Mouse (Mus musculus) forebrain, embryonic 12.5 days (tissue): ENCODE results near the gene Fmo4. TPM values are rescaled to one million over a fixed set of nuclear protein-coding genes. Genes with fewer than 3 reads are reported as not detected.
"Not testable (repeated sequence)": the region's sequence is repeated elsewhere in the genome, so short reads cannot be mapped to it uniquely, and the experiment has no call there.

ENCODE experiments used
- ATAC-seq: fragments of 200-750 bp; cut with Nextera tagmentation; 2 replicates; pipeline ENCODE4 v1.8.0; 2017; ENCODE audit warnings: moderate TSS enrichment; ENCODE audit not compliant: low FRiP score
- H3K27ac ChIP-seq: fragments of 300-500 bp; sonication (generic); 2 replicates; pipeline ENCODE4 v1.5.1; 2016; ENCODE audit warnings: mild to moderate bottlenecking
- H3K27me3 ChIP-seq: fragments of 300-500 bp; sonication (generic); 2 replicates; pipeline ENCODE4 v1.6.1; 2016; ENCODE audit warnings: mild to moderate bottlenecking
- H3K36me3 ChIP-seq: fragments of 300-500 bp; sonication (generic); replicated peaks from 2 replicates; pipeline ENCODE4 v1.6.1; 2016; ENCODE audit warnings: mild to moderate bottlenecking
- H3K4me1 ChIP-seq: fragments of 300-500 bp; sonication (generic); 2 replicates; pipeline ENCODE4 v1.6.1; 2016
- H3K4me2 ChIP-seq: fragments of 300-500 bp; sonication (generic); 2 replicates; pipeline ENCODE4 v1.6.1; 2016; ENCODE audit warnings: mild to moderate bottlenecking, moderate library complexity
- H3K4me3 ChIP-seq: fragments of 300-500 bp; sonication (generic); replicated peaks from 2 replicates; pipeline ENCODE4 v1.5.1; 2016; ENCODE audit warnings: mild to moderate bottlenecking
- H3K9ac ChIP-seq: fragments of 300-500 bp; sonication (generic); 2 replicates; pipeline ENCODE4 v1.6.1; 2016; ENCODE audit warnings: mild to moderate bottlenecking
- H3K9me3 ChIP-seq: fragments of 300-500 bp; sonication (generic); 2 replicates; pipeline ENCODE4 v1.6.1; 2016
- WGBS: fragments of 180-500 bp; shearing (Covaris S2); methylation state at CpG from one replicate; pipeline ENCODE4 v1.1.7; 2016; 5-methylcytosine and 5-hydroxymethylcytosine counted together
- polyA plus RNA-seq: library from polyadenylated mRNA; unstranded; fragments of >200 nt; fragmentation: Nextera tagmentation; extraction: Ambion mirVana; gene quantifications from 2 replicates; pipeline ENCODE4 v1.2.1, GENCODE M21; 2016

Fmo4 gene
- polyA plus RNA-seq, 1 experiment from 2014 or later: 0.23 TPM

- Histone ChIP-seq H3K27ac (no peak overlapping the region), H3K36me3 (no peaks in the 10 kb centered on the region)
- no peak for ATAC-seq
Observed at GRCm38 (mm10) chr1:162783669-162784248, 30.0 kb downstream of the Fmo4 start.

DNA sequence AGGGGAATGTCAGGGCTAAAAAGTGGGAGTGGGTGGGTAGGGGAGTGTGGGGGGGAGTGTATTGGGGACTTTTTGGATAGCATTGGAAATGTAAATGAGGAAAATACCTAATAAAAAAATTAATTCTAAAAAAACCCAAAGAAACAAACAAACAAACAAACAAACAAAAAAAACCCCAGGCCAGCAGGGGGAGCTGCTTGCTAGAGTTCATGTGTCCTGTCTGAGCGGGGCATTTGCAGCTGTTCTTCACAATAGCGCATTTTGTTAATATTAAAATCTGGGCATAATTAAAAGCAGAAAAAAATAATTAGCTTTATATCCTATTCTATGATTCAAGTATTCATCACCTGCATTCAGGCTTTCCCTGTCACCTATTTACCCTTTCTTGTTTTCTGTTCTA is 32.7 kb downstream of the Fmo4 start:
- not testable (repeated sequence) for H3K27ac ChIP-seq, ATAC-seq, H3K9me3 ChIP-seq, H3K4me2 ChIP-seq, H3K36me3 ChIP-seq, H3K4me1 ChIP-seq, H3K27me3 ChIP-seq, H3K4me3 ChIP-seq, H3K9ac ChIP-seq
- 88% methylated on average over 2 of the region's 2 CpGs for WGBS

More at GRCm38 (mm10) chr1:162783669-162784248, 30.0 kb downstream of the Fmo4 start:
- no peaks in the 10 kb centered on the region for H3K9me3 ChIP-seq
- H3K4me1 ChIP-seq: no peaks in the 10 kb centered on the region
- H3K4me2 ChIP-seq: no peak overlapping the region
- H3K4me3 ChIP-seq: no peak overlapping the region
- 83% methylated on average over 7 of the region's 7 CpGs for WGBS
- H3K27me3 ChIP-seq: no peaks in the 10 kb centered on the region
- H3K9ac ChIP-seq: no peak overlapping the region

DNA sequence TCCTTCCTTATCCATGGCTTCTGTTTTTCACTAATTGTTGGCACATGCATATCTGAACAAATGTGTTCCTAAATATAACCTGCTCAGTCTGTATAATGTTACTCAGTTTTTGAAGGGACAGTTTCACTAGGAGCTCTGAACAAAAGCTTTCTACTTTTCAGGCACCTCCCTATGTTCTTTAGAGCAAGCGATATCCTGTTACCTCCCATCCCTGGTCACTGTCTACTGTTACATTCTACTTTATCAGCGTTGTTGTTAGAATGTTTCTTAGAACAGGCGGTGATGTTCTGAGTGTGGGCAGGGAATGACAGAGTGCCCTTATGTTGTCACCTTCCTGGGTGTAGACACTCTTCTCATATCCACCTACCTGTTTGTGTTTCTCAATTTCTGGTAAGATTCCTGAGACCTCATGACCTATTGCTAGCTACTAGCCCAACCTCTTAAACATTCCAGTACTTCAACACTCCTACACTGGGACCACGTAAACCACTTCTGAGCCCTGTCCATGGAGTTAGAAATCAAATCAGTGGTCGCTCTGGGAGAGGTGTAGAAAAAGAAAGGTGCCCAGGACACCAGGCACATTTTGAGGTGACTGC is 35.7 kb downstream of the Fmo4 start:
- no peak for ATAC-seq
- WGBS: 91% methylated on average over 5 of the region's 5 CpGs

DNA sequence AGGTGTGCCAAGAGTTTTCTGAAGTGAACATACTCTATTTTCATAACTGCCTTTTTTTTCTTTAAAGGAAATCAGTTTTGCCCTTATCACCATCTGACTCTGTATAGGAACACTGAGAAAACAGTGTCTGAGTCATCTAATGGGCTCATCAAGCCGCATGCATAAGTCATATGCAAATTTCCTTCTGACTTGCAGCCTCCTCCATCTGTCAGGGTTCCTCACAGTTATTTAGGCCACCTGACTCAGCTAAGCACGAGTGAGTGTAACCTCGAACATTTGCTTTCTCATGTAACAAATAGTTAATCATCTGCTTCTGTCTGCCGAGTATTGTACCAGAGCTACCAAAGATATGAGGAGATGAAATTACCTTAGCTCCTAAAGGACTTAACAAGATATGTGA is 40.1 kb downstream of the Fmo4 start:
- ATAC-seq: no peak
- 75% methylated on average over 4 of the region's 4 CpGs for WGBS

More for the DNA sequence above, 35.7 kb downstream of the Fmo4 start:
- Histone ChIP-seq H3K9me3 (no peaks in the 10 kb centered on the region), H3K27ac (no peak overlapping the region), H3K4me3 (no peak overlapping the region), H3K36me3 (no peaks in the 10 kb centered on the region), H3K4me2 (no peak overlapping the region), H3K4me1 (no peaks in the 10 kb centered on the region), H3K27me3 (no peaks in the 10 kb centered on the region), H3K9ac (no peak overlapping the region)

DNA sequence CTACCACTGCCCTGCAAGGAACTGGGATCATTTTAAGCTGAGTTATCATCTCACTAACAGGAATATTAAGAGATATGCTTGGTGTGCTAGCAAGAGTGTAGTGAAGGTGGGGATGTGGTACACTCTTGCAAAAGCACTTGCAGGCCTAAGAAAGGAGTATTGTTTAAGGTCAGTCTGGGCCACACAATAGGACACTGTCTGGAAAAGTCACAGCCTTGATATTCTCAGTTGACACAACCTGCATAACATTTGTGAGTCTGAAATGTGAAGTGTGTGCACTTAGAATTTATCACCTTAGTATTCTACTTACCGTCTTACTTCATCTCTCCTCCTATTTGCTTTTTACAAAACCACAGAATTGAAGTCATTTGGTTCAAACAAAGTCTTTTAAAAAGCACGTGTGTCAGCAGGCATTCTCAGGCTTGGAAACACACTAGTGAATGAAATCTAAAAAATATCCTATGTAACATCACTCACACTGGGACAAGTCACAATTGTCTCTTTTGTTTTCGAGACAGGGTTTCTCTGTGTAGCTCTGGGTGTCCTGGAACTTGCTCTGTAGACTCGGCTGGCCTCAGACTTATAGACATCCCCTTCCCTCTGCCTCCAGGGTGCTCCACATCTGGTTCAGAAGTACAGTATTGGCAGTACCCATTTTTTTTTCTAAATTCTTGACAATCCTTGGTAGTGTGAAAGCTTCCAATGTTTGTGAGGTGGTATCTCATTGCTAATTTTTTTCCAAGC is 42.0 kb downstream of the Fmo4 start:
- Histone ChIP-seq H3K27me3 (no peaks in the 10 kb centered on the region), H3K9me3 (no peaks in the 10 kb centered on the region), H3K36me3 (no peaks in the 10 kb centered on the region), H3K4me1 (no peaks in the 10 kb centered on the region), H3K4me2 (no peak overlapping the region), H3K9ac (no peak overlapping the region), H3K27ac (no peak overlapping the region), H3K4me3 (no peak overlapping the region)
- ATAC-seq: no peak
- WGBS: 60% methylated on average over 4 of the region's 4 CpGs

More for the DNA sequence above, 40.1 kb downstream of the Fmo4 start:
- no peaks in the 10 kb centered on the region for H3K36me3 ChIP-seq
- H3K4me3 ChIP-seq: no peak overlapping the region
- no peaks in the 10 kb centered on the region for H3K9me3 ChIP-seq
- no peak overlapping the region for H3K9ac ChIP-seq
- H3K27me3 ChIP-seq: no peaks in the 10 kb centered on the region
- no peaks in the 10 kb centered on the region for H3K4me1 ChIP-seq
- no peak overlapping the region for H3K27ac ChIP-seq
- H3K4me2 ChIP-seq: no peak overlapping the region

GRCm38 (mm10) chr1:162752009-162752408 is 61.8 kb downstream of the Fmo4 start:
- 93% methylated on average over 6 of the region's 6 CpGs for WGBS
- no peak overlapping the region for H3K9ac ChIP-seq

DNA sequence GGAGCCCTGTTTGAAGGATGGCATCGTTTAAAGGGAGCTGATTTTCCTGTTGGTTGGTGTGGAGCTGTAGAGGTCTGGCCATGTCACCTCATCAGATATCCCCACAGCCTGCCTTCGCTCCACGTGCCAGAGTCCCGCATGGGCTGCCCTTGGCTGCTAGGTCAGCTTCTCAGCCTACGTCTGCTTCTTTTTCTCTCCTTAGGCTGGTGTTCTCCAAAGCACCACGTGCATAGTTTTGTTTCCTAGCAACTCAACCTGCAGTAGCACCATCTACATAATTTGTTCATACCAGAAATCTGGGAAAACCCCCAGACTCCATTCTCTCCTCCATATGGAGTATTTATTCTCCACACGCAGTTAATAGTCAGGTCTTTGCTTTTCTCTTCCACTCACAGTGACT is 64.2 kb downstream of the Fmo4 start:
- no peak overlapping the region for H3K4me2 ChIP-seq
- no peak overlapping the region for H3K9ac ChIP-seq
- no peaks in the 10 kb centered on the region for H3K4me1 ChIP-seq
- H3K27ac ChIP-seq: no peak overlapping the region
- H3K4me3 ChIP-seq: no peak overlapping the region
- no peaks in the 10 kb centered on the region for H3K27me3 ChIP-seq
- WGBS: 83% methylated on average over 7 of the region's 7 CpGs
- H3K9me3 ChIP-seq: no peaks in the 10 kb centered on the region
- ATAC-seq: no peak
- no peaks in the 10 kb centered on the region for H3K36me3 ChIP-seq

More at GRCm38 (mm10) chr1:162752009-162752408, 61.8 kb downstream of the Fmo4 start:
- Histone ChIP-seq H3K4me1 (no peaks in the 10 kb centered on the region), H3K4me2 (no peak overlapping the region), H3K27ac (no peak overlapping the region), H3K36me3 (no peaks in the 10 kb centered on the region), H3K4me3 (no peak overlapping the region), H3K27me3 (no peaks in the 10 kb centered on the region), H3K9me3 (no peaks in the 10 kb centered on the region)
- no peak for ATAC-seq

- Histone ChIP-seq H3K9me3 (no peaks in the 10 kb centered on the region), H3K4me3 (no peak overlapping the region), H3K27me3 (no peaks in the 10 kb centered on the region), H3K4me2 (no peak overlapping the region), H3K36me3 (no peaks in the 10 kb centered on the region), H3K9ac (no peak overlapping the region), H3K4me1 (no peaks in the 10 kb centered on the region), H3K27ac (no peak overlapping the region)
- ATAC-seq: no peak
- 88% methylated on average over 5 of the region's 5 CpGs for WGBS
Observed at GRCm38 (mm10) chr1:162748761-162749160, 65.0 kb downstream of the Fmo4 start.

Other genes starting within 250 kb of the Fmo4 start
- 61.2 and 66.2 TPM in 2 replicates for gene Vamp4, start 243.5 kb downstream of the Fmo4 start, polyA plus RNA-seq
- not detected in 2 replicates for gene Myoc, start 174.8 kb downstream of the Fmo4 start, polyA plus RNA-seq
- gene Myocos, start 155.8 kb downstream of the Fmo4 start, polyA plus RNA-seq: not detected in 2 replicates
- 162 and 169 TPM in 2 replicates for gene Prrc2c, start 73.4 kb downstream of the Fmo4 start, polyA plus RNA-seq
- 11.0 and 15.9 TPM in 2 replicates for gene Fmo1, start 52.6 kb upstream of the Fmo4 start, polyA plus RNA-seq
- gene Fmo2, start 84.8 kb upstream of the Fmo4 start, polyA plus RNA-seq: 0.67 TPM in 1 of 2 replicates, not detected in the other
- gene Fmo6, start 123.5 kb upstream of the Fmo4 start, polyA plus RNA-seq: 0.14 and 0.91 TPM in 2 replicates
- not detected in 2 replicates for gene Fmo3, start 170.6 kb upstream of the Fmo4 start, polyA plus RNA-seq